Mouse (Mus musculus): Measurements from ENCODE around the gene Nfix. TPM values are rescaled to one million over a fixed set of nuclear protein-coding genes. Genes with fewer than 3 reads are reported as not detected.

Nfix gene
- total RNA-seq, 1 experiment: 0.89 TPM

GRCm38 (mm10) chr8:84712759-84713120 is 87.4 kb downstream of the Nfix start:
- Histone ChIP-seq H3K9me3 (ENCODE audit: control insufficient read depth, insufficient read depth, low read depth, low read length) (no peaks in the 10 kb centered on the region), H3K36me3 (ENCODE audit: control insufficient read depth, insufficient read depth, low read length, poor library complexity, severe bottlenecking) (no peaks in the 10 kb centered on the region), H3K4me1 (ENCODE audit: control insufficient read depth in 2 of 2, insufficient read depth in 2 of 2, low read length in 2 of 2, poor library complexity in 1 of 2) (peaks cover 1 to 15% of the 10 kb centered on the region in 2 experiments; a peak in 2 of 4 replicates), H3K27ac (ENCODE audit: insufficient read depth, low read depth, low read length, poor library complexity, severe bottlenecking) (no peak overlapping the region), H3K9ac (ENCODE audit: insufficient read depth, low read depth, low read length, poor library complexity, severe bottlenecking) (no peak overlapping the region), H3K4me3 (ENCODE audit: insufficient read depth in 1 of 2, low read depth in 1 of 2, low read length in 2 of 2, poor library complexity in 1 of 2, severe bottlenecking in 1 of 2) (no peak overlapping the region)
- no peak for TF ChIP-seq ZNF384 (IDR thresholded peaks at IDR 0.05; ENCODE audit: low read depth, low read length)
- TF ChIP-seq MAFK (IDR thresholded peaks at IDR 0.05; ENCODE audit: insufficient read depth, low read depth, low read length): no peak
- TF ChIP-seq CHD2 (IDR thresholded peaks at IDR 0.05; ENCODE audit: low read depth, low read length): no peak
- TF ChIP-seq HCFC1 (IDR thresholded peaks at IDR 0.05; ENCODE audit: borderline replicate concordance, insufficient read depth, low read length): no peak
- TF ChIP-seq ZC3H11A (IDR thresholded peaks at IDR 0.05; ENCODE audit: borderline replicate concordance, low read depth, low read length): no peak
- no peak for DNase-seq (ENCODE audit: low read depth, low spot score)
- in situ Hi-C loops (cut with MboI; ENCODE audit: low sequenced_read_pairs in 2 of 2, unreplicated experiment in 2 of 2): no loop called here

GRCm38 (mm10) chr8:84711933-84712758 is 88.0 kb downstream of the Nfix start:
- Histone ChIP-seq H3K36me3 (ENCODE audit: control insufficient read depth, insufficient read depth, low read length, poor library complexity, severe bottlenecking) (no peaks in the 10 kb centered on the region), H3K4me3 (ENCODE audit: insufficient read depth in 1 of 2, low read depth in 1 of 2, low read length in 2 of 2, poor library complexity in 1 of 2, severe bottlenecking in 1 of 2) (no peak overlapping the region; a peak in 1 of 4 replicates), H3K27ac (ENCODE audit: insufficient read depth, low read depth, low read length, poor library complexity, severe bottlenecking) (no peak overlapping the region), H3K9ac (ENCODE audit: insufficient read depth, low read depth, low read length, poor library complexity, severe bottlenecking) (no peak overlapping the region), H3K9me3 (ENCODE audit: control insufficient read depth, insufficient read depth, low read depth, low read length) (no peaks in the 10 kb centered on the region), H3K4me1 (ENCODE audit: control insufficient read depth in 2 of 2, insufficient read depth in 2 of 2, low read length in 2 of 2, poor library complexity in 1 of 2) (peaks cover 1 to 20% of the 10 kb centered on the region in 2 experiments; a peak in 2 of 4 replicates)
- TF ChIP-seq ZC3H11A (IDR thresholded peaks at IDR 0.05; ENCODE audit: borderline replicate concordance, low read depth, low read length) (no peak), MAFK (IDR thresholded peaks at IDR 0.05; ENCODE audit: insufficient read depth, low read depth, low read length) (no peak), CHD2 (IDR thresholded peaks at IDR 0.05; ENCODE audit: low read depth, low read length) (no peak), HCFC1 (IDR thresholded peaks at IDR 0.05; ENCODE audit: borderline replicate concordance, insufficient read depth, low read length) (no peak), ZNF384 (IDR thresholded peaks at IDR 0.05; ENCODE audit: low read depth, low read length) (no peak)
- in situ Hi-C loops (cut with MboI; ENCODE audit: low sequenced_read_pairs in 2 of 2, unreplicated experiment in 2 of 2): no loop called here
- no peak for DNase-seq (ENCODE audit: low read depth, low spot score)

DNA sequence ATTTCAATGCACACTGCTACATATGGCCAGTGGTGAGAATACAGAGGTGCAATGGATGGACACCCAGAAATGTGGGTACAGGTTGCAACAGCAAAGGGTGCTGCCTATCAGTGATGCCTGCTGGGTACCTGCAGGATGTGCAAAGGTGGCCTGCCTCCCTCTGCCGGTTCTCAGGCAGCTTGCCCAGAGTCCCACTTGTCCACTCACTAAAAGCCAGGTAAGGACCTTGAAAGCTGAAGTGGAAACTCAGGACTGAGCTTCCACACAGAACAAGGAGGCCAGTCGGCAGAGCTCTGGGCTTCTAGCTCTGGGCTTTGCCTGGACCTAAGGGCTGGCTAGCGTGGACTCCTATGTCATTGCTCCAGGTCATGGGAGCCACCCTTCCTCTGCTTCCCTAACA is 88.8 kb downstream of the Nfix start:
- TF ChIP-seq MAFK (IDR thresholded peaks at IDR 0.05; ENCODE audit: insufficient read depth, low read depth, low read length) (no peak), HCFC1 (IDR thresholded peaks at IDR 0.05; ENCODE audit: borderline replicate concordance, insufficient read depth, low read length) (no peak), ZC3H11A (IDR thresholded peaks at IDR 0.05; ENCODE audit: borderline replicate concordance, low read depth, low read length) (no peak)
- DNase-seq (ENCODE audit: low read depth, low spot score): no peak
- no peaks in the 10 kb centered on the region for H3K36me3 ChIP-seq (ENCODE audit: control insufficient read depth, insufficient read depth, low read length, poor library complexity, severe bottlenecking)
- in situ Hi-C loops (cut with MboI; ENCODE audit: low sequenced_read_pairs in 2 of 2, unreplicated experiment in 2 of 2): no loop called here
- no peak overlapping the region for H3K9ac ChIP-seq (ENCODE audit: insufficient read depth, low read depth, low read length, poor library complexity, severe bottlenecking)
- no peak overlapping the region for H3K4me3 ChIP-seq (ENCODE audit: insufficient read depth in 1 of 2, low read depth in 1 of 2, low read length in 2 of 2, poor library complexity in 1 of 2, severe bottlenecking in 1 of 2)
- no peaks in the 10 kb centered on the region for H3K9me3 ChIP-seq (ENCODE audit: control insufficient read depth, insufficient read depth, low read depth, low read length)
- no peak overlapping the region for H3K27ac ChIP-seq (ENCODE audit: insufficient read depth, low read depth, low read length, poor library complexity, severe bottlenecking)
- H3K4me1 ChIP-seq (ENCODE audit: control insufficient read depth in 2 of 2, insufficient read depth in 2 of 2, low read length in 2 of 2, poor library complexity in 1 of 2): peaks cover 1 to 28% of the 10 kb centered on the region in 2 experiments; a peak in 2 of 4 replicates

DNA sequence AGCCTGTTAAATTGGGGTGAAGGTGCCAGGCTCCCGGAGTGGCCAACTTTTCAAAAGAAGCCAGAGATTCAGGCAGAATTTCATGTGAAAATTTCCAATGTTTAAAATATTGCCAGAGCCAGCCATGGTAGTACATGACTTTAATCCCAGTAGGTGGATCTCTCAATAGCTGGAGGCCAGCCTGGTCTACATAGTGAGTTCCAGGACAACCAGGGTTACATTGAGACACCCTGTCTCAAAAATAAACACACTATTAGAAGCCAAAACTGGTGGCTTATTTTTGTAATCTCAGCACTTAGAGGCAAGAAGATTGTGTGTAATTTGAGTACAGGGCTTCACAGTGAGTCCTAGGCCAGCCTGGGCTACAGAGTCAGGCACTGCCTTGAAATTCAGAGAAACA is 90.2 kb downstream of the Nfix start:
- Histone ChIP-seq H3K4me1 (ENCODE audit: control insufficient read depth in 2 of 2, insufficient read depth in 2 of 2, low read length in 2 of 2, poor library complexity in 1 of 2) (peaks cover 1 to 35% of the 10 kb centered on the region in 2 experiments; a peak in 2 of 4 replicates), H3K4me3 (ENCODE audit: insufficient read depth in 1 of 2, low read depth in 1 of 2, low read length in 2 of 2, poor library complexity in 1 of 2, severe bottlenecking in 1 of 2) (no peak overlapping the region), H3K9ac (ENCODE audit: insufficient read depth, low read depth, low read length, poor library complexity, severe bottlenecking) (no peak overlapping the region), H3K27ac (ENCODE audit: insufficient read depth, low read depth, low read length, poor library complexity, severe bottlenecking) (no peak overlapping the region), H3K36me3 (ENCODE audit: control insufficient read depth, insufficient read depth, low read length, poor library complexity, severe bottlenecking) (no peaks in the 10 kb centered on the region), H3K9me3 (ENCODE audit: control insufficient read depth, insufficient read depth, low read depth, low read length) (no peaks in the 10 kb centered on the region)
- DNase-seq (ENCODE audit: low read depth, low spot score): no peak
- in situ Hi-C loops (cut with MboI; ENCODE audit: low sequenced_read_pairs in 2 of 2, unreplicated experiment in 2 of 2): loop anchor here in 1 of 2 experiments (10.0 kb wide), 2 partner anchors 65 to 105 kb away; no protein-coding TSS in a partner anchor
- TF ChIP-seq ZC3H11A (IDR thresholded peaks at IDR 0.05; ENCODE audit: borderline replicate concordance, low read depth, low read length): no peak
- no peak for TF ChIP-seq MAFK (IDR thresholded peaks at IDR 0.05; ENCODE audit: insufficient read depth, low read depth, low read length)
- TF ChIP-seq ZNF384 (IDR thresholded peaks at IDR 0.05; ENCODE audit: low read depth, low read length): no peak
- TF ChIP-seq HCFC1 (IDR thresholded peaks at IDR 0.05; ENCODE audit: borderline replicate concordance, insufficient read depth, low read length): no peak
- no peak for TF ChIP-seq CHD2 (IDR thresholded peaks at IDR 0.05; ENCODE audit: low read depth, low read length)

Data from ES-E14 (cell line).